Mouse (Mus musculus): Measurements from ENCODE around the gene Tmem132b.

Tmem132b gene

DNA sequence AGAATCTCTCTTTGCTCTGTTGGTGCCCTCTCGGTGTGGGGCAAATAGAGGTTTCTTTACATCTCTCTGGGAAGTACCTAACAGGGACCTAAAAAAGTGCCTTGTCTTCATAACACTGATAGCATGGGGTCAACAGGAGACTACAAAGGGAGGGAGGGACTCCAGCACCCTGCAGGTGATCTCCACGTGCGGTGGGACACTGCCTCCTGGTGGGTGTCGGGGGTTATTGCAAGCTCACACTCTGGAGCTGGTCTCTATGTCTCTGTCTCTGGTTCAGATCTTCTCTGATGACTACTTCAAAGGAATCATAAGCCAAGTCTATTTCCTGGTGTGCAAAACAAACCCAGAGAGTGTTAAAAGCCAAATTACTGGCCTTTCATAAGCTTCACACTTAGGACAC, 47.6 kb downstream of the Tmem132b start:
- 48% methylated on average over 4 of the region's 4 CpGs for WGBS

DNA sequence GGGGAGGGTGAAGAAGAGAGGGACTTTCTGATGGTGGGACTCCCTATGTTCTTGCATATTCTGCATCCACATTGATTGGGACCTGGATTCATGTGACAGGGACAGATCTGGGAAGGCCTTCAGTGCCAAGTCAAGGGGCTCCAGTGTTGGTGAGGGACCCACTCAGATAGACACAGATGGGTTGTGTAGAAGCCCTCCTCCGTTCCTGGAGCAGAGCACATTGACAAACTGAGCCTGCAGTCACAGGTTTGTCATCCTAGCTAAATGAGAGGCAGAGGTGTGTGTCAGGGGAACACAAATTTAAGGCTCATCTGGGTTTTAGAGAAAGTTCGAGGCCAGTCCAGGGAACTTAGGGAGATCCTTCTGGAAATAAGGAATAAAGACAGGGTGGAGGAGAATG, 51.7 kb downstream of the Tmem132b start:
- WGBS = 41% methylated on average over 2 of the region's 2 CpGs

GRCm38 (mm10) chr5:125583836-125584235, 52.3 kb downstream of the Tmem132b start:
- WGBS = 45% methylated on average over 8 of the region's 8 CpGs

DNA sequence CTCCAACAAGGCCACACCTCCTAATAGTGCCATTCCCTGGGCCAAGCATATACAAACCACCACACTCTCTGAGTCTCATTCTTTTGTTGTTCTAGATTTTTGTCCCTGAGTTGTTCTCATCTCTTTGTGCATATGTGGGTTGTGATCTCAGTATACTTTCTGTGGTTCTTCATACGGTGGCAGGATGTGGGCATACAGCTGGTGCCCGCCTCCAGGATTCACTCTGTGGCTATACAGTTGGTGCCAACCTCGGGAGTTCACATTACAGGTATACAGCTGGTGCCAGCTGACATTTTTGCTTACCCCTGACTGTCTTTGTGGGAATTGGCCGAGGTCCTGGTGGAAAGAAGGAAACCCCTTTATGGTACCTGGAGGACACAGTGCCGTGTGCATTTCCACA, 53.6 kb downstream of the Tmem132b start:
- WGBS = 48% methylated on average over 5 of the region's 5 CpGs

GRCm38 (mm10) chr5:125588203-125588602, 56.6 kb downstream of the Tmem132b start:
- 56% methylated on average over 7 of the region's 7 CpGs for WGBS

GRCm38 (mm10) chr5:125588876-125589667, 57.5 kb downstream of the Tmem132b start:
- 16% methylated on average over 18 of the region's 18 CpGs for WGBS

- 67% methylated on average over 10 of the region's 10 CpGs for WGBS
These were observed 66.5 kb downstream of the Tmem132b start for GRCm38 (mm10) chr5:125598056-125598455.

- WGBS = 58% methylated on average over 12 of the region's 12 CpGs
These were observed 75.6 kb downstream of the Tmem132b start for GRCm38 (mm10) chr5:125607146-125607545.

DNA sequence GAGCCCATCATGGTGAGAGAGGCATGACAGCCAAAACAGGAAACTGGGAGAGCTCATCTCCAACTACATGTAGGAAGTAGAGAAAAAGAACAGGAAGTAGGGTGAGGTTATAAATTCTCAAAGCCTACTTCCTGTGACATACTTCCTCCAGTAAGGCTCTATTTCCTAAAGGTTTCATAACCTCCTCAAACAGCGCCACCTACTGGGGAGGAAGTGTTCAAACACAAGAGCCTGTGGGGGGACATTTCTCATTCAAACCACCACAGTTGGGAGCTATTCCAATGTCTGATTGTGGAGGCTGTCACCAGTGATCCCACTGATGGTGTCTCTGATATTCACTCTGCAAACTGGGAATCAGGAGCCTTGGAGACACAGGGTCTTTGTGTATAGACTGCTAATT, 78.4 kb downstream of the Tmem132b start:
- WGBS = 80% methylated on average over 1 of the region's 1 CpGs

DNA sequence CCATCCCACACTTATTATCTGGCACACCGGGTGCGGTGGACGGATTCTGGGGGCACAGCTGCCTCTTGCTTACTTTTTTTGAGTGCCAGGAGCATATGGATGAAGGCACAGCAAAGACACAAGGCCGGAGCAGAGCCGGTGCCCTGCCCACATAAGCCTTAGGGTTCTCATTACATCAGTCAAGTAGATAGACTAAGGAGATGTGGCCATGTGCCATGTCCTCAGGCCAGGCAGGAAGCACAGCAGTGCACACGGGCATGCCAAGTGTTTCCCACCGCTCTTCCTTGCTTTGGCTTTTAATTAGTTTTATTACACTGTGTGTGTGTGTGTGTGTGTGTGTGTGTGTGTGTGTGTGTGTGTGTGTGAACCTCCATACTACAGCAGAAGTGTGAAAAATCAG, 80.9 kb downstream of the Tmem132b start:
- WGBS = 35% methylated on average over 7 of the region's 7 CpGs

- WGBS = 48% methylated on average over 5 of the region's 5 CpGs
These were observed 81.6 kb downstream of the Tmem132b start for GRCm38 (mm10) chr5:125613136-125613535.

DNA sequence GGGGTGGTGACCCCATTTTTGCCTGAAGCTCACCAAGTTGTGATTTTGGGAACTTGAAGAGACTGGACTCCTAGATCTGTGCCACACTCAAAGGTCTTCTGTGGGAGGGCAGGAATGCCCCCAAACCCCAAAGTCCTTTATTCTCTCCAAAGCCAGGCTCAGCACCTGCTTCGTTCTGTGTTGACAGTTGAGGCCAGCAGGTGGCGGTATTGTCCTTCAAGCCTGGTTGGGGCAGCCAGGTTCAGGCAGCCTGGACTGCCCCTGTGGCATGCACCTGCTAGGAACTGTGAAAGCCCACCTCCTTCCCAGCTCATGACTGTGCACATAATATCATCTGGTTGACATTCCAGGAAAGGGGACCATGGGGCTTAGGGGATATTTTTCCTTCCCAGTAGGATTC, 82.8 kb downstream of the Tmem132b start:
- 44% methylated on average over 2 of the region's 2 CpGs for WGBS

GRCm38 (mm10) chr5:125617050-125617449, 85.5 kb downstream of the Tmem132b start:
- 97% methylated on average over 1 of the region's 1 CpGs for WGBS

- WGBS = 38% methylated on average over 9 of the region's 9 CpGs
These were observed 96.3 kb downstream of the Tmem132b start for GRCm38 (mm10) chr5:125627816-125628348.

- WGBS = 64% methylated on average over 6 of the region's 6 CpGs
These were observed 103.1 kb downstream of the Tmem132b start for GRCm38 (mm10) chr5:125634666-125635065.

GRCm38 (mm10) chr5:125640966-125641365, 109.4 kb downstream of the Tmem132b start:
- WGBS = 40% methylated on average over 1 of the region's 1 CpGs

DNA sequence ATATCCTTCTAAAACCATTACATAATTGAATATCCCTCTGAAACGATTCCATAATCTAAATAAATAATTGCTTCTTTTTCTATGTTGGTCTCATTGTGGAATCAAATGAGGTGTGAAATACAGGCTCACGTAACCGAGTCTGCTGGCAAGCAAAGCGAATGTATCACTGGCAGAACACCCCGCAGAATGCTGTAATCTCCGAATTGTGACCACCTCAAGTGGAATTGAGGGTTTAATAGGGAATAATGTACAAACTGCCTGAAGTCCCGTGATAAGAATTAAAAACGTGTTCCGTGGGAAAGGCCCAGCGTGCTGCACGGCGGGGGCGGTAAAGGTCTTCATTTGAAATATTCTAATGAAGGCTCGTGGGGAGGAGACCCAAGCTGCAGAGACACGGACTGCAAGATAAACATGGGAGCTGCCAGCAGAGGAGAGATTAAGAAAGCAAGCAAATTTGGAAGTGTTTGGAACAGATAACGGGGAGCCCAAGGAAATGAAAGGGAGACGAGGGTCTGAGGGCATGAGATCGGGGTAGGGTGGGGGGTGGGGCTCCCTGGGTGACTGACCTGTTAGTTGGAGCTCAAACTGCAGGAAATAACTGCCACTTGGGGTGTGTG, 110.1 kb downstream of the Tmem132b start:
- 24% methylated on average over 18 of the region's 18 CpGs for WGBS

- WGBS = 80% methylated on average over 6 of the region's 6 CpGs
These were observed 116.7 kb downstream of the Tmem132b start for GRCm38 (mm10) chr5:125648236-125648635.

DNA sequence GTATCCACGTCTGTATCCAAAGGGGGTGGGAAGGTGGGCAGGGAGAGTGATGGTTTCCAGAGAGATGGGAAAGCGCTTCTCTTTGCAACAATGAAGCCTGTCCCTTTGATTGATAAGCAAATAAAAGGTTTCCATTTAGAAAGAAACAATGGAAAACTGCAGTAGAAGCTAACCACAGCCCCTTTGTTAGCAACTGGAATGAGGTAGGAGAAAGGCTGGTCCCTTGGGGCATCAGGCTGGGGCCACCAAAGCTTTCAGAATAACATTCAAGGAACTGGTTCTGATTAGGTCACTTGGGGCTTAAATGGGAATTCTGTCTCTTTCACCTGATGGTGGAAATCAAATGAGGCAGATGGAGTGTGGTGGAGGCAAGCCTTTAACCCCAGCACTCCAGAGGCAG, 118.4 kb downstream of the Tmem132b start:
- WGBS = 43% methylated on average over 2 of the region's 2 CpGs

GRCm38 (mm10) chr5:125658101-125658500, 126.5 kb downstream of the Tmem132b start:
- WGBS = 33% methylated on average over 5 of the region's 5 CpGs

GRCm38 (mm10) chr5:125658959-125659749, 127.6 kb downstream of the Tmem132b start:
- 32% methylated on average over 14 of the region's 14 CpGs for WGBS

- WGBS = 10% methylated on average over 13 of the region's 13 CpGs
These were observed 144.0 kb downstream of the Tmem132b start for GRCm38 (mm10) chr5:125675623-125676022.
